Mouse (Mus musculus) adrenal gland, postnatal 10 days (tissue): ENCODE results near the gene Rapgef6. TPM values are rescaled to one million over a fixed set of nuclear protein-coding genes. Genes with fewer than 3 reads are reported as not detected.
"Not testable (repeated sequence)": the region's sequence is repeated elsewhere in the genome, so short reads cannot be mapped to it uniquely, and the experiment has no call there.

Source experiments
- DNase-seq: peaks from one replicate; pipeline ENCODE4 v3.0.0; 2021; ENCODE audit warnings: mixed read lengths
- total RNA-seq, 2 experiments: library from RNA; stranded (reverse); gene quantifications; 2 replicates each; pipeline ENCODE4 v1.2.3; 2021

Rapgef6 gene
- total RNA-seq, 2 experiments from 2014 or later, result 24.9 to 28.0 TPM

- DNase-seq, result no peak
These were observed 52.1 kb downstream of the Rapgef6 start for GRCm38 (mm10) chr11:54574741-54575140.

DNA sequence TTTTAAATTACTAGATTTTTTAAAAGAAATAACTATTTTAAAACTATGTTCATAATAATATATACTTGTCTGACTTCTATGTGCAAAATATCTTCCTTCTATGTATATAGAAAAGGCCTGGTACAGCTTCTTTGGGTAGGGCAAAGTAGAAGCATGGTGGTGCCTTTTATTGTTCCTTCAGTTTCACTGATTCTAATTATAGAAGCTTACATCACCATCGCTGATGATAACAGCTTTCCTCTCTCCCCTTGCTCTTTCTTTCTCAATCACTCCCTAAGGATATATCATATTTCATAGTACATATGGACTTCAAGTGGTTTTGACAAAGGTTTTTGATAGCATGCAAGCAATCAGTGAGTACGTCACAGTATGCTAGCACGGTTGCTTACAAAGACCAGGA, 69.9 kb downstream of the Rapgef6 start:
- no peak for DNase-seq

- no peak for DNase-seq
These were observed 71.4 kb downstream of the Rapgef6 start for GRCm38 (mm10) chr11:54594049-54594448.

DNA sequence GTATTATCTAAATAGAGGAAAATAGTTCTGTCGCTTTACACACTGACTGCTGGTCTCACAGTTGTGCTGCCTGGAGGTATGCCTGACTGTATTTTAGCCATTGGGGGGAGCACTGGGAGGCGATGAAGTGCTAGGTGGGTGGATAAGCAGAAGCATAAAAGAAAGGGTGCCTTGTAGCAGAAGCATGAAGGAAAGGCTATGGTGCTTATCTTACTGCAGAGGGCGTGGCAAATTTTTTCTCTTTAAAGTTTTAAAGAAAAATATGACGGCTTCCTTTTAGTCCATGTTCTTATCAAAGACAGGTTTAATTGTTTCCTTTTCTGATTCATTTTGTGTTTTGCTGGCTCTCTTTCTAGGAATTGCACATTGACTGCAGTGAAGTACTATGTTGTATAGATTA, 72.4 kb downstream of the Rapgef6 start:
- no peak for DNase-seq

- DNase-seq, result no peak
These were observed 73.4 kb downstream of the Rapgef6 start for GRCm38 (mm10) chr11:54595905-54596555.

DNA sequence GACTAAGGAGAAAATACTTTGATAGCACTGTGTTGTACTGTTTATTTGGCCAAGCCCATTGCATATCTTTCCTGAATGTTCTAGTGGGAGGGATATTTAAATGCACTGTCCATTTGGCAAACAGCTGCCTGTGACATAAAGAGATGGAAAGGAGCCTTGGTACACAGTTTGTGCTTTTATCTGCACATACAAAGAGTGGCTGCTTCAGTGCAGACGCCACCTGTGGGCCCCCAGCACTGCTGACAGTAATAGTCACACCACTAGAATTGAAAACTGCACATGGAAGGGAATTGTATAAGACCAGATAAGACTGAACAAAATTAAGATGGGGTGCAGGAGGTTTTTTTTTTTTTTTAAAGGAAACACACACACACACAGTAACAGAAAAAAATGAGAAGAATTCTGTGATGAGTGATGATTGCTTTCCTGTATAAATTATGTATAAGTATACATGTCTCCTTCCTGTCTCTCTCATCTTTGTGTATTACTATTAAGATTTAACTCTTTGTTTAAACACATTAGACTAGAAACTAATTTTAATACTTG, 75.3 kb downstream of the Rapgef6 start:
- no peak for DNase-seq

- no peak for DNase-seq
These were observed 78.5 kb downstream of the Rapgef6 start for GRCm38 (mm10) chr11:54601121-54601520.

- not testable (repeated sequence) for DNase-seq
These were observed 80.1 kb downstream of the Rapgef6 start for GRCm38 (mm10) chr11:54602764-54603163.

GRCm38 (mm10) chr11:54604415-54604814, 81.8 kb downstream of the Rapgef6 start:
- DNase-seq, result no peak

DNA sequence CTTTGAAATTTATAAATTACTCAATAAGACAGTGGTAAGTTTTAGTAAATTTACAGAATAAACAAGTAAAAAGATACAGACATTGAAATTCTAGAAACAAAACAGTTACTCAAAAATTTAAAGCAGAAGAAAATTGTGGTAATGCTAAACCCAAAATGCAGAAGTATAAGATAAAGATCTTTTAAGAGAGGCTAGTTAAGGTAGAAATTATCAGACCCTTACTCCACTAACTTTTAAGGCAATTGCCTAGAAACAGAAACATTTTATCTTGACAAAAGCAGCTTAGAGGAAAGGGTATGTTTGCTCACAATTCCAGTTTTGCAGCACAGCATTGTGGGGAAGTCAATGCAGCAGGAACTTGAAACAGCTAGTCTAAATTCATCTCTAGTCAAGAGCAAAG, 91.0 kb downstream of the Rapgef6 start:
- no peak for DNase-seq

DNA sequence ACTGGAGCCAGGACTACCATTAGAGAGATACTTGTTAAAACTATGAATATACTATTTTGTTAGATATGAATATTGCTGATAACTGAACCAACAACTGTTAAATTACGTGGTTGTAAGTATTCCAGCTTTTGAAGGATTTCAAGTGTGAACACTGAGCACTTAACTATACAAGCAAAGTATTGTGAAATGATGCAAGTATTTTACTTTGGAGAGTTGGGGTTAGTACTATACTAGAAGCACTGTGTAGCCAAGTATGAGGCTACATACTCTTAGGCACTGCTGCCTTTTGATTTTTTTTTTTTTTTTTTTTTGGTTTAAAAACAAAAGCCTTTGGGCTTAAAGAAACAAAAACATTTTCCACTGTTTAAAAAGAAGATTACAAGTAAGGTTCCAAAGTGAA, 91.9 kb downstream of the Rapgef6 start:
- DNase-seq, result no peak

DNA sequence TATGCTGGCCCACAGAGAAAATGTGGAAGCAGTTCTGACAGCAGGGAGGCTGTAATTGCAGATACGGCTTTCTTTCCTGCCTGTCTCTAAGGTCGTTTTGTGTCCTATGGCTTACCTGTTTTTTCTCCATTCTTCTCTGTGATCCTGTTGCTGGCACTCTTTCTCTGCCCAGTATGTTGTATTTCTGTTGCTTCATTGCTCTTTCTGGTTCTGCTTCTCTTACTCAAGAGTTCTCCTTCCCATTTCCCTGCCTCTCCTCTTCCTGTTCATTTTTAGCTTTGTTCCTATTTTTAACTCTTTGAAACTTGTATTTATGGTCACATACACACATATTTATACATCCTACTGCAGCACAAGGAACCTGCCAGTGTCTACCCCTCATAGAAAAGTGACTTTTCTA, 96.2 kb downstream of the Rapgef6 start:
- no peak for DNase-seq

DNA sequence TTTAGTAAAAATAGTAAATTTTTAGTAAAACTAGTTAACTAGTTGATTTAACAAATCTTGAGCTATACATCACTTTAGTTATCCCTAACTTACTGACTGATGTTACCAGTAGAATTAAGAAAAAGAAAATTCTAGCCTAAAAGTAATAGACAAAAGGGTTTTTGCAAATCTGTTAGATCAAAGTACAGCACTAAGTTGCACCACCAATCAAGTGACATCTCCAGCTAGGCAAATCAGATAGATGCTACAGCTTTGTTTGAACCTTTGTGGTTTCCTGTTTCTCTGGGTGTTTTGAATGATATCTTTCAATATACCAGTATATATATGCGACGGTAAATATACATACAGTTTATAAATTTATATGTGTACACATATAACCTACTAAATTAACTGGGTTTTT, 99.1 kb downstream of the Rapgef6 start:
- DNase-seq, result no peak

DNA sequence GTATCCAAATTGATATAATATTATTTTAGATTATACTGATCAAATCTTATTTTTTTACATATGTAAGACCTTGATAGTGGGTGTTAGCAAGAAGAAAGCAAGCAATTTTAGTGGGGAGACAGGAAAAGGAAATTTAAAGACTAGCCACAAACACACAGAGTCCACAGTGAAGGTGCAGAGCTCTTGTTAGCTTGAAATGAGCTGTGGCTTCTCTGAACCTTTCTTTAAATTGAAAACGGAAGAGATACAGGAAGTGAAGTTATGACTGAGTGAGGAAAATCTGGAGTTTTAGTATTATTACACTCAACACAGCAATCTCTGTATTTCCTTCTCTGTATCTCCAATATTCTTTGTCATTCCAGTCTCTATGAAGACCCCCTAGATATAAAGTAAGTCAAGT, 104.3 kb downstream of the Rapgef6 start:
- DNase-seq, result no peak

GRCm38 (mm10) chr11:54646420-54646819, 123.8 kb downstream of the Rapgef6 start:
- DNase-seq, result no peak

DNA sequence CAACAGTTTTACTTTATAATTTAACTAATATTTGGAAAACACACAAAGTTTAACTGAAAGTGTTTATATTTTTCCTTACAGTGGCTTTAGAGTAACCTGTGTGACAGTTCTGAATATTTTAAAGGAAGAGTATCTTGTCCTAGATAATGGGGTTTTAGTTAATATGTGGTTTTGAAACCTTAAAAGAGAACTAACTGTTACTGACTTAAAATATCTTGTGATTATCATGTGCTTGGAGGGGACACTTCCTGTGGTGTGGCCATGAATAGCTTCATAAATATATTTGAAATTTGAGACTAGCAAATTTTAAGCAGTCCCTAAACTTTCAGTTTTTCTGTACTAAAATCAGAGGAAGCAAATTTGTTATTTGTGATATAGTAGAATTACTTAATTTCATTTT, 125.9 kb downstream of the Rapgef6 start:
- DNase-seq, result no peak

- DNase-seq, result no peak
These were observed 132.8 kb downstream of the Rapgef6 start for GRCm38 (mm10) chr11:54655420-54655819.

GRCm38 (mm10) chr11:54673575-54674298, 151.1 kb downstream of the Rapgef6 start:
- DNase-seq, result no peak

- DNase-seq, result no peak
These were observed 153.3 kb downstream of the Rapgef6 start for GRCm38 (mm10) chr11:54675792-54676489.

DNA sequence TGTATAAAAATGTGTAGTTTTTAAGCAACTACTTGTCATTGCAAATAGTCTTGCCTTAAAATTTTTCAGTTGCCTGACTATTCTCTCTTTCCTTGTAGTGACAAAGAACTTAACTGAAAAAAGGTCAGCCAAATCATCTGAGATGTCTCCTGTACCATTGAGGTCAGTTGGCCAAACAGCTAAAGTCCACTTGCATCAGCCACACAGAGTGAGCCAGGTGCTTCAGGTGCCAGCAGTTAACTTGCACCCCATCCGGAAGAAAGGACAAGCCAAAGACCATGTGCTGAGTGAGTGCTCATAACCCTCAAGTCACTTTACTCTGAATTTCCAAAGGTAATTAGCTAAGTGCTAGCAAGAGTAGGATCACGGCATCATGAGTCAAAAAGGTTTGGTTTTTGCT, 156.5 kb downstream of the Rapgef6 start:
- DNase-seq, result no peak

DNA sequence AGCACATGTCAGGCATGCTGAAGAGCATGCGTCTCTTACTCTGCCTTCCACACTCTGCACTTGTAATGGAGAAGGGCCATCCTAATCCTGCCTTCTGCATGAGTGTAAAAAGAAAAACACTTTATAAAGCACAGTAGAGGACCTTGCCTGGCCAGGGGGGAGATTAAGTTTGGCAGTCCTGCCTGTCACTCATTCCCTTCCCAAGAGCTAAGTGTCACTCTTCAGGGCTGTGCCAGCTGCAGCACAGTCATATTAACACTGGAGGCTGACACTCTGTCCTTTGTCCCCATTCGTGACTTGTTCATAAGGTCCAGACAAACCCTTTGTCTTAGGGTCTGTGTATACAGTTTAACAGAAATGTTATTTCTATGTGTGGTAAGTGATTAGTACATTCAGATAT, 162.2 kb downstream of the Rapgef6 start:
- DNase-seq, result no peak

GRCm38 (mm10) chr11:54690171-54690570, 167.5 kb downstream of the Rapgef6 start:
- no peak for DNase-seq

- no peak for DNase-seq
These were observed 168.5 kb downstream of the Rapgef6 start for GRCm38 (mm10) chr11:54691179-54691578.
